Mouse (Mus musculus): ENCODE measurements around the gene Camk2n2. TPM values are rescaled to one million over a fixed set of nuclear protein-coding genes. Genes with fewer than 3 reads are reported as not detected.
A peak's percentile ranks its signal among the peaks of the same experiment; 100 is the strongest.

Gene Camk2n2
- polyA plus RNA-seq, 1 experiment from 2014 or later = 1.3 TPM

GRCm38 (mm10) chr16:20651076-20651946 is 30.2 kb upstream of the Camk2n2 start, which contains the start of gene Psmd2:
TSS of gene Psmd2 (plus strand) at chr16:20651652.
- peak; percentile 32 for TF ChIP-seq CTCF (IDR thresholded peaks at IDR 0.05; ENCODE audit: low read depth)
- peak; percentile 97 for ATAC-seq (ENCODE audit: insufficient read depth)
- H3K27ac ChIP-seq (ENCODE audit: low read depth) = peak within 1 kb of the TSS; percentile 75

GRCm38 (mm10) chr16:20643911-20644310 is 22.8 kb upstream of the Camk2n2 start:
- TF ChIP-seq CTCF (IDR thresholded peaks at IDR 0.05; ENCODE audit: low read depth) = no peak
- Histone ChIP-seq H3K9ac (no peak overlapping the region), H3K9me3 (ENCODE audit: low read depth, low read length) (no peaks in the 10 kb centered on the region), H3K4me1 (ENCODE audit: insufficient read depth) (no peaks in the 10 kb centered on the region), H3K27ac (ENCODE audit: low read depth) (no peak overlapping the region), H3K4me2 (no peak overlapping the region), H3K36me3 (ENCODE audit: insufficient read depth) (no peaks in the 10 kb centered on the region), H3K4me3 (ENCODE audit: low read depth, low read length) (no peak overlapping the region), H3K27me3 (ENCODE audit: insufficient read depth, low read length) (no peaks in the 10 kb centered on the region)
- ATAC-seq (ENCODE audit: insufficient read depth) (no peak), DNase-seq (no peak)
- 82% methylated on average over 7 of the region's 7 CpGs for WGBS

More at GRCm38 (mm10) chr16:20651076-20651946, 30.2 kb upstream of the Camk2n2 start, which contains the start of gene Psmd2:
- Histone ChIP-seq H3K4me1 (ENCODE audit: insufficient read depth) (no peaks in the 10 kb centered on the region), H3K4me2 (peak within 1 kb of the TSS; percentile 80), H3K9ac (peak within 1 kb of the TSS; percentile 73), H3K4me3 (ENCODE audit: low read depth, low read length) (peak within 1 kb of the TSS; percentile 75), H3K27me3 (ENCODE audit: insufficient read depth, low read length) (no peaks in the 10 kb centered on the region), H3K36me3 (ENCODE audit: insufficient read depth) (peaks cover 26% of the 10 kb centered on the region), H3K9me3 (ENCODE audit: low read depth, low read length) (no peaks in the 10 kb centered on the region)
- peak; percentile 98 for DNase-seq
- 2% methylated on average over 46 of the region's 46 CpGs for WGBS

- DNase-seq = peak; percentile 86
- WGBS = 1% methylated on average over 8 of the region's 8 CpGs
- no peaks in the 10 kb centered on the region for H3K36me3 ChIP-seq (ENCODE audit: insufficient read depth)
These were observed 21.1 kb upstream of the Camk2n2 start for GRCm38 (mm10) chr16:20642161-20642560.

GRCm38 (mm10) chr16:20638367-20638766 is 17.3 kb upstream of the Camk2n2 start:
- DNase-seq = no peak
- no peak overlapping the region for H3K9ac ChIP-seq

More at GRCm38 (mm10) chr16:20642161-20642560, 21.1 kb upstream of the Camk2n2 start:
- Histone ChIP-seq H3K9me3 (ENCODE audit: low read depth, low read length) (no peaks in the 10 kb centered on the region), H3K4me2 (no peak overlapping the region), H3K27ac (ENCODE audit: low read depth) (no peak overlapping the region), H3K27me3 (ENCODE audit: insufficient read depth, low read length) (no peaks in the 10 kb centered on the region), H3K9ac (no peak overlapping the region), H3K4me1 (ENCODE audit: insufficient read depth) (no peaks in the 10 kb centered on the region), H3K4me3 (ENCODE audit: low read depth, low read length) (no peak overlapping the region)
- ATAC-seq (ENCODE audit: insufficient read depth) = peak; percentile 65; the same call in 1 of the 2 replicates
- peak; percentile 82 for TF ChIP-seq CTCF (IDR thresholded peaks at IDR 0.05; ENCODE audit: low read depth)

GRCm38 (mm10) chr16:20637410-20637809 is 16.3 kb upstream of the Camk2n2 start:
- Histone ChIP-seq H3K36me3 (ENCODE audit: insufficient read depth) (no peaks in the 10 kb centered on the region), H3K9me3 (ENCODE audit: low read depth, low read length) (no peaks in the 10 kb centered on the region), H3K4me2 (no peak overlapping the region), H3K4me3 (ENCODE audit: low read depth, low read length) (no peak overlapping the region), H3K27ac (ENCODE audit: low read depth) (no peak overlapping the region), H3K9ac (no peak overlapping the region), H3K4me1 (ENCODE audit: insufficient read depth) (no peaks in the 10 kb centered on the region), H3K27me3 (ENCODE audit: insufficient read depth, low read length) (no peaks in the 10 kb centered on the region)
- no peak for ATAC-seq (ENCODE audit: insufficient read depth)
- DNase-seq = no peak
- no peak for TF ChIP-seq CTCF (IDR thresholded peaks at IDR 0.05; ENCODE audit: low read depth)
- WGBS = 69% methylated on average over 8 of the region's 8 CpGs

More at GRCm38 (mm10) chr16:20638367-20638766, 17.3 kb upstream of the Camk2n2 start:
- Histone ChIP-seq H3K4me1 (ENCODE audit: insufficient read depth) (no peaks in the 10 kb centered on the region), H3K9me3 (ENCODE audit: low read depth, low read length) (no peaks in the 10 kb centered on the region), H3K36me3 (ENCODE audit: insufficient read depth) (no peaks in the 10 kb centered on the region), H3K4me3 (ENCODE audit: low read depth, low read length) (no peak overlapping the region), H3K4me2 (no peak overlapping the region), H3K27me3 (ENCODE audit: insufficient read depth, low read length) (no peaks in the 10 kb centered on the region), H3K27ac (ENCODE audit: low read depth) (no peak overlapping the region)
- 67% methylated on average over 8 of the region's 8 CpGs for WGBS
- TF ChIP-seq CTCF (IDR thresholded peaks at IDR 0.05; ENCODE audit: low read depth) = no peak
- ATAC-seq (ENCODE audit: insufficient read depth) = no peak

GRCm38 (mm10) chr16:20629731-20630634 is 8.9 kb upstream of the Camk2n2 start, which contains the start of gene Ece2:
TSS of gene Ece2 (plus strand) at chr16:20629828.
- no peaks in the 10 kb centered on the region for H3K4me1 ChIP-seq (ENCODE audit: insufficient read depth)

More at GRCm38 (mm10) chr16:20629731-20630634, 8.9 kb upstream of the Camk2n2 start, which contains the start of gene Ece2:
- 5% methylated on average over 54 of the region's 54 CpGs for WGBS
- peak; percentile 56 for DNase-seq
- Histone ChIP-seq H3K4me2 (peak within 1 kb of the TSS; percentile 82), H3K4me3 (ENCODE audit: low read depth, low read length) (peak within 1 kb of the TSS; percentile 53), H3K9ac (peak within 1 kb of the TSS; percentile 62), H3K27me3 (ENCODE audit: insufficient read depth, low read length) (peaks cover 25% of the 10 kb centered on the region), H3K27ac (ENCODE audit: low read depth) (no peak within 1 kb of the TSS), H3K9me3 (ENCODE audit: low read depth, low read length) (no peaks in the 10 kb centered on the region), H3K36me3 (ENCODE audit: insufficient read depth) (no peaks in the 10 kb centered on the region)
- TF ChIP-seq CTCF (IDR thresholded peaks at IDR 0.05; ENCODE audit: low read depth) = no peak
- peak; percentile 62; the same call in 1 of the 2 replicates for ATAC-seq (ENCODE audit: insufficient read depth)
